In the genomic region with DNA sequence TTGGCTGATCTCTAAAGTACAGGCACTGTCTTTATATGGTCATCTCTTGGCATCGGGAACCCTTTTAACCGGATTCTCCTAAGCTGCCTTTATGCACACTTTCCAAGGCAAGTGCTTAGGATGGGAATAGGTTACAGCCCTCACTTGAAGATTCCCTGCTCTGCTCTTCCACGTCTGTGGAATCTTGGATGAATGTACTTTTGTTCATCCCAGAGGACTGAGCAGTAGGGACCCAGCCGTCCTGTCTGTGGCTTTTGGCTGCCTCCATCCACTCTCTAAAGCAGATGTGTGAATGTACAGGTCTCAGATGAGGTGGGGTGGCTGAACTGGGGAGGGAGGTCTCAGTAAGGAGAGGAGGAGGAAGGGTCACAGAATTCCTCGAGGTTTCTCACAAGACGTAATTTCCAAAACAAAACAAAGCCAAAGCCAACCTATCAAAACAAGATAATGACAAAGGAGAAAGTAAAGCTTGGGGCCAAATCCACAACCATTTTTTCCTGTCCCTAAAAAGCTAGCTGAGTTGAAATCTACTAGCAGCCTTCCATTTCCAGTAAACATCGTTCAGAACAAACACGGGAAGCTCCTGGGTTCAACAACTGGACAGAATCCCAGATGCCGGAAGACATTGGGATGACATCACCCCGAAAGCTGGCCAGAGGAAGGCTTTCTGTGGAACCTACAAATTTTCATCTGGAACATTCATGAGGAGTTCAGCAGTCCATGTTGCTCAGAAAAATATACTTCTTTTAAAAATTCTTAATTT, we compare ENCODE assay signal across 12 mouse cellular contexts. TPM values are rescaled to one million over a fixed set of nuclear protein-coding genes. Genes with fewer than 3 reads are reported as not detected.
DNase-seq lines count a peak whose midpoint lies in the region; ATAC-seq and TF ChIP-seq lines count a peak whose summit lies in the region.
"Had no signal": no experiment of that assay in that cellular context is flagged by ENCODE, and none has a peak within 500 bp of the region (broad histone marks: within the 10 kb centered on the region; RNA-seq: fewer than 3 reads in every experiment).

No protein-coding gene starts in this region.

- peak; percentile 81 for ATAC-seq in embryonic facial prominence, embryonic 14.5 days (ENCODE audit: low read depth)
- peak; percentile 52; the same call in 1 of the 2 replicates for ATAC-seq in intestine, embryonic 16.5 days

- no peaks in the 10 kb centered on the region for H3K4me1 ChIP-seq in embryonic facial prominence, embryonic 14.5 days (ENCODE audit: control insufficient read depth, insufficient read depth, low read length)
- H3K4me1 ChIP-seq in embryonic facial prominence, embryonic 10.5 days, result no peaks in the 10 kb centered on the region
- H3K4me1 ChIP-seq in intestine, embryonic 16.5 days (ENCODE audit: control insufficient read depth, insufficient read depth, low read length), result peaks cover 10% of the 10 kb centered on the region; the same call in 1 of the 2 replicates
- H3K4me1 ChIP-seq in thymus, adult 2 months (replicated peaks; ENCODE audit: control insufficient read depth, insufficient read depth, low read length), result no peaks in the 10 kb centered on the region
- H3K4me1 ChIP-seq: neural tube, embryonic 12.5 days had no signal

- peak; percentile 75 for DNase-seq in embryonic facial prominence, embryonic 14.5 days (ENCODE audit: low spot score)
- no peak for DNase-seq in embryonic facial prominence, embryonic 10.5 days (ENCODE audit: low spot score)
- peak; percentile 80 to 90 for DNase-seq in heart, adult 18-20 months
- peak; percentile 83 for DNase-seq in lung, postnatal 25 days (ENCODE audit: low spot score)
- DNase-seq in left cerebral cortex, adult 11 months (ENCODE audit: low spot score), result no peak
- DNase-seq in cerebellum, postnatal 25 days, result no peak
- no peak for DNase-seq in thymus, adult 2 months
- DNase-seq: liver, embryonic 13.5 days had no signal

- TF ChIP-seq POLR2A in thymus, adult 2 months (IDR thresholded peaks at IDR 0.05; ENCODE audit: control insufficient read depth, extremely low read depth, insufficient read depth, low read length, poor library complexity), result no peak

- 48% methylated on average over 10 of the region's 10 CpGs for WGBS in embryonic facial prominence, embryonic 14.5 days
- 73% methylated on average over 10 of the region's 10 CpGs for WGBS in embryonic facial prominence, embryonic 10.5 days
- 46% methylated on average over 10 of the region's 10 CpGs for WGBS in intestine, embryonic 16.5 days
- 94% methylated on average over 10 of the region's 10 CpGs for WGBS in thymus, adult 2 months

- H3K27me3 ChIP-seq in embryonic facial prominence, embryonic 14.5 days (replicated peaks; ENCODE audit: control insufficient read depth, insufficient read depth, low read length), result no peaks in the 10 kb centered on the region
- no peaks in the 10 kb centered on the region for H3K27me3 ChIP-seq in embryonic facial prominence, embryonic 10.5 days (replicated peaks; ENCODE audit: low read depth, poor library complexity, severe bottlenecking)
- H3K27me3 ChIP-seq in intestine, embryonic 16.5 days (replicated peaks; ENCODE audit: control insufficient read depth, insufficient read depth, low read length), result no peaks in the 10 kb centered on the region
- H3K27me3 ChIP-seq in thymus, adult 2 months (ENCODE audit: control insufficient read depth, insufficient read depth, low read length), result no peaks in the 10 kb centered on the region
- H3K27me3 ChIP-seq: liver, embryonic 13.5 days; neural tube, embryonic 12.5 days had no signal

- H3K27ac ChIP-seq in embryonic facial prominence, embryonic 14.5 days (replicated peaks; ENCODE audit: low read depth, low read length), result peak overlapping the region; percentile 65
- no peak overlapping the region for H3K27ac ChIP-seq in embryonic facial prominence, embryonic 10.5 days (replicated peaks)
- H3K27ac ChIP-seq in intestine, embryonic 16.5 days (ENCODE audit: low read length), result peak overlapping the region; percentile 92
- H3K27ac ChIP-seq in thymus, adult 2 months (ENCODE audit: control insufficient read depth, insufficient read depth, low read length), result no peak overlapping the region
- H3K27ac ChIP-seq: hindbrain, embryonic 14.5 days; liver, embryonic 13.5 days; neural tube, embryonic 12.5 days had no signal

- H3K4me3 ChIP-seq in embryonic facial prominence, embryonic 14.5 days (ENCODE audit: low read depth, low read length), result no peak overlapping the region
- H3K4me3 ChIP-seq in embryonic facial prominence, embryonic 10.5 days, result no peak overlapping the region
- H3K4me3 ChIP-seq in intestine, embryonic 16.5 days (ENCODE audit: low read length), result no peak overlapping the region; the same call in 1 of the 2 replicates
- H3K4me3 ChIP-seq in thymus, adult 2 months (ENCODE audit: control insufficient read depth, insufficient read depth, low read length), result no peak overlapping the region
- H3K4me3 ChIP-seq: erythroblast, embryonic 14.5 days; liver, embryonic 13.5 days; neural tube, embryonic 12.5 days had no signal

- no peak overlapping the region for H3K4me2 ChIP-seq in embryonic facial prominence, embryonic 14.5 days (ENCODE audit: low read depth, low read length)
- H3K4me2 ChIP-seq in intestine, embryonic 16.5 days (ENCODE audit: low read depth, low read length), result peak overlapping the region; percentile 4; the same call in 1 of the 2 replicates
- H3K4me2 ChIP-seq: hindbrain, embryonic 14.5 days; liver, embryonic 13.5 days; neural tube, embryonic 12.5 days had no signal

- H3K36me3 ChIP-seq in embryonic facial prominence, embryonic 14.5 days (ENCODE audit: control insufficient read depth, insufficient read depth, low read length), result no peaks in the 10 kb centered on the region
- H3K36me3 ChIP-seq in embryonic facial prominence, embryonic 10.5 days (replicated peaks), result no peaks in the 10 kb centered on the region
- H3K36me3 ChIP-seq in intestine, embryonic 16.5 days (ENCODE audit: control insufficient read depth, insufficient read depth, low read length), result no peaks in the 10 kb centered on the region
- no peaks in the 10 kb centered on the region for H3K36me3 ChIP-seq in thymus, adult 2 months (ENCODE audit: control insufficient read depth, insufficient read depth, low read length)
- H3K36me3 ChIP-seq: liver, embryonic 13.5 days; neural tube, embryonic 12.5 days had no signal

- H3K9me3 ChIP-seq in embryonic facial prominence, embryonic 14.5 days (ENCODE audit: control insufficient read depth, low read length), result no peaks in the 10 kb centered on the region
- H3K9me3 ChIP-seq in embryonic facial prominence, embryonic 10.5 days, result no peaks in the 10 kb centered on the region
- H3K9me3 ChIP-seq in intestine, embryonic 16.5 days (ENCODE audit: control insufficient read depth, low read length), result no peaks in the 10 kb centered on the region
- H3K9me3 ChIP-seq: liver, embryonic 13.5 days; neural tube, embryonic 12.5 days had no signal

- H3K9ac ChIP-seq in embryonic facial prominence, embryonic 14.5 days (ENCODE audit: low read depth, low read length), result no peak overlapping the region
- H3K9ac ChIP-seq in intestine, embryonic 16.5 days (ENCODE audit: low read depth, low read length), result no peak overlapping the region
- H3K9ac ChIP-seq: hindbrain, embryonic 14.5 days; liver, embryonic 13.5 days; neural tube, embryonic 12.5 days had no signal

- no peak for TF ChIP-seq CTCF in thymus, adult 2 months (IDR thresholded peaks at IDR 0.05; ENCODE audit: borderline replicate concordance, control insufficient read depth, extremely low read depth, insufficient read depth, low read length, poor library complexity)

RNA-seq across cellular contexts. Expression of gene Aak1, which starts 18.4 kb away (rescaled TPM):
- 17.8 and 22.4 TPM in 2 replicates for polyA plus RNA-seq in embryonic facial prominence, embryonic 14.5 days (2014; fragmentation: Nextera tagmentation; extraction: Ambion mirVana)
- 11.3 and 13.3 TPM in 2 replicates for polyA plus RNA-seq in embryonic facial prominence, embryonic 10.5 days (2016; fragmentation: Nextera tagmentation; extraction: Ambion mirVana)
- total RNA-seq in heart, adult 18-20 months (2021), result 10 to 100 TPM; 81.2 to 83.4 TPM
- 7.0 and 8.9 TPM in 2 replicates for polyA plus RNA-seq in intestine, embryonic 16.5 days (2015; fragmentation: Nextera tagmentation; extraction: Ambion mirVana)
- 59.2 and 79.9 TPM in 2 replicates for polyA plus RNA-seq in thymus, adult 2 months (2012; rRNA removed)

RNA-seq across cellular contexts. Expression of gene Anxa4, which starts 37.5 kb away (rescaled TPM):
- 44.1 and 46.7 TPM in 2 replicates for polyA plus RNA-seq in embryonic facial prominence, embryonic 14.5 days (2014; fragmentation: Nextera tagmentation; extraction: Ambion mirVana)
- 6.8 and 7.0 TPM in 2 replicates for polyA plus RNA-seq in embryonic facial prominence, embryonic 10.5 days (2016; fragmentation: Nextera tagmentation; extraction: Ambion mirVana)
- 10 to 100 TPM; 34.8 to 37.3 TPM for total RNA-seq in heart, adult 18-20 months (2021)
- polyA plus RNA-seq in intestine, embryonic 16.5 days (2015; fragmentation: Nextera tagmentation; extraction: Ambion mirVana), result 538 and 653 TPM in 2 replicates
- 21.5 and 27.8 TPM in 2 replicates for polyA plus RNA-seq in thymus, adult 2 months (2012; rRNA removed)
- polyA plus RNA-seq: erythroblast, embryonic 14.5 days had no signal

Comparison
In these comparisons a context has a peak if more than half of its experiments do, and no peak if none do; other contexts are left out.
1. DNase-seq: peak in embryonic facial prominence, embryonic 14.5 days (single experiment), heart, adult 18-20 months (2 of 2) and lung, postnatal 25 days (single experiment); none in embryonic facial prominence, embryonic 10.5 days (single experiment), left cerebral cortex, adult 11 months (single experiment), cerebellum, postnatal 25 days (0 of 2) and thymus, adult 2 months (single experiment).
2. H3K27ac ChIP-seq: peak in embryonic facial prominence, embryonic 14.5 days (single experiment) and intestine, embryonic 16.5 days (single experiment); none in embryonic facial prominence, embryonic 10.5 days (single experiment) and thymus, adult 2 months (single experiment).
3. RNA of gene Anxa4, which starts 37.5 kb away (polyA plus RNA-seq): 538 to 653 TPM in intestine, embryonic 16.5 days; 44.1 to 46.7 TPM in embryonic facial prominence, embryonic 14.5 days, 21.5 to 27.8 TPM in thymus, adult 2 months and 6.8 to 7.0 TPM in embryonic facial prominence, embryonic 10.5 days; every median in the first group is over 10 times any median in the second.